Comparison of ENCODE assay signal across 17 mouse cellular contexts in genomic region chr2:128549561-128549960, GRCm38 (mm10). TPM values are rescaled to one million over a fixed set of nuclear protein-coding genes. Genes with fewer than 3 reads are reported as not detected.
DNase-seq lines count a peak whose midpoint lies in the region; ATAC-seq and TF ChIP-seq lines count a peak whose summit lies in the region.
"Had no signal": no experiment of that assay in that cellular context is flagged by ENCODE, and none has a peak within 500 bp of the region (broad histone marks: within the 10 kb centered on the region; RNA-seq: fewer than 3 reads in every experiment).

No protein-coding gene starts in this region.

- no peak overlapping the region for H3K4me3 ChIP-seq in hindbrain, embryonic 16.5 days (ENCODE audit: low read length)
- no peak overlapping the region for H3K4me3 ChIP-seq in hindbrain, embryonic 12.5 days
- H3K4me3 ChIP-seq in limb, embryonic 13.5 days, result no peak overlapping the region
- no peak overlapping the region for H3K4me3 ChIP-seq in forebrain, postnatal 0 days (ENCODE audit: low read depth, low read length)
- H3K4me3 ChIP-seq: erythroblast, embryonic 14.5 days; megakaryocyte, embryonic 14.5 days had no signal

- H3K9ac ChIP-seq in hindbrain, embryonic 16.5 days (ENCODE audit: low read depth, low read length), result no peak overlapping the region
- no peak overlapping the region for H3K9ac ChIP-seq in hindbrain, embryonic 12.5 days
- no peak overlapping the region for H3K9ac ChIP-seq in limb, embryonic 13.5 days
- no peak overlapping the region for H3K9ac ChIP-seq in forebrain, postnatal 0 days

- no peak overlapping the region for H3K4me2 ChIP-seq in hindbrain, embryonic 16.5 days (ENCODE audit: low read length)
- no peak overlapping the region for H3K4me2 ChIP-seq in hindbrain, embryonic 12.5 days (replicated peaks)
- H3K4me2 ChIP-seq in limb, embryonic 13.5 days (replicated peaks), result no peak overlapping the region
- no peak overlapping the region for H3K4me2 ChIP-seq in forebrain, postnatal 0 days (ENCODE audit: low read depth)

- peak; percentile 27 for DNase-seq in adrenal gland, adult 2 months
- no peak for DNase-seq in adrenal gland, postnatal 4 days (ENCODE audit: low spot score in 2 of 2)
- DNase-seq in 3T3-L1 (ENCODE audit: low read depth, low spot score), result peak; percentile 67
- DNase-seq in forebrain, postnatal 0 days, result no peak
- DNase-seq in cerebellum, postnatal 10 days, result no peak
- DNase-seq: cerebellum, adult 9-10 months; left cerebral cortex, postnatal 4 days; right cerebral cortex, postnatal 4 days; thymus, adult 18-20 months had no signal

- H3K27ac ChIP-seq in hindbrain, embryonic 16.5 days (ENCODE audit: low read depth, low read length), result no peak overlapping the region
- H3K27ac ChIP-seq in hindbrain, embryonic 12.5 days, result no peak overlapping the region
- peak overlapping the region; percentile 24; the same call in 1 of the 2 replicates for H3K27ac ChIP-seq in limb, embryonic 13.5 days
- H3K27ac ChIP-seq in forebrain, postnatal 0 days (ENCODE audit: low read depth, low read length), result no peak overlapping the region
- H3K27ac ChIP-seq: hindbrain, postnatal 0 days had no signal

- TF ChIP-seq CTCF in forebrain, postnatal 0 days (IDR thresholded peaks at IDR 0.05; ENCODE audit: low read depth), result no peak

- WGBS in hindbrain, embryonic 16.5 days, result 37% methylated on average over 7 of the region's 7 CpGs
- 49% methylated on average over 7 of the region's 7 CpGs for WGBS in hindbrain, embryonic 12.5 days
- 20% methylated on average over 7 of the region's 7 CpGs for WGBS in limb, embryonic 13.5 days
- WGBS in forebrain, postnatal 0 days, result 62% methylated on average over 7 of the region's 7 CpGs

- peak; percentile 48; the same call in 1 of the 2 replicates for ATAC-seq in hindbrain, embryonic 16.5 days
- ATAC-seq in hindbrain, embryonic 12.5 days (ENCODE audit: low FRiP score), result no peak
- peak; percentile 35; the same call in 1 of the 2 replicates for ATAC-seq in limb, embryonic 13.5 days (ENCODE audit: low FRiP score, low read depth)
- no peak for ATAC-seq in forebrain, postnatal 0 days
- ATAC-seq: hindbrain, postnatal 0 days had no signal

- peaks cover 6% of the 10 kb centered on the region for H3K4me1 ChIP-seq in hindbrain, embryonic 16.5 days (ENCODE audit: control insufficient read depth, insufficient read depth, low read depth, low read length)
- H3K4me1 ChIP-seq in hindbrain, embryonic 12.5 days, result peaks cover 13% of the 10 kb centered on the region
- H3K4me1 ChIP-seq in limb, embryonic 13.5 days, result peaks cover 41% of the 10 kb centered on the region
- H3K4me1 ChIP-seq in forebrain, postnatal 0 days (ENCODE audit: insufficient read depth), result no peaks in the 10 kb centered on the region

- H3K36me3 ChIP-seq in hindbrain, embryonic 16.5 days (ENCODE audit: control insufficient read depth, insufficient read depth, low read length), result no peaks in the 10 kb centered on the region
- no peaks in the 10 kb centered on the region for H3K36me3 ChIP-seq in hindbrain, embryonic 12.5 days
- no peaks in the 10 kb centered on the region for H3K36me3 ChIP-seq in limb, embryonic 13.5 days
- H3K36me3 ChIP-seq in forebrain, postnatal 0 days (ENCODE audit: insufficient read depth), result no peaks in the 10 kb centered on the region

- H3K9me3 ChIP-seq in hindbrain, embryonic 16.5 days (ENCODE audit: control insufficient read depth, low read length), result no peaks in the 10 kb centered on the region
- no peaks in the 10 kb centered on the region for H3K9me3 ChIP-seq in hindbrain, embryonic 12.5 days (replicated peaks)
- no peaks in the 10 kb centered on the region for H3K9me3 ChIP-seq in limb, embryonic 13.5 days
- H3K9me3 ChIP-seq in forebrain, postnatal 0 days (ENCODE audit: low read length), result no peaks in the 10 kb centered on the region

- H3K27me3 ChIP-seq in hindbrain, embryonic 16.5 days (replicated peaks; ENCODE audit: control insufficient read depth, insufficient read depth, low read length), result no peaks in the 10 kb centered on the region
- H3K27me3 ChIP-seq in hindbrain, embryonic 12.5 days, result no peaks in the 10 kb centered on the region
- no peaks in the 10 kb centered on the region for H3K27me3 ChIP-seq in limb, embryonic 13.5 days
- H3K27me3 ChIP-seq in forebrain, postnatal 0 days (ENCODE audit: insufficient read depth, low read length), result no peaks in the 10 kb centered on the region

RNA-seq across cellular contexts. Expression of gene Spdye4c, which starts 41.4 kb away (rescaled TPM):
- not detected for total RNA-seq in adrenal gland, adult 2 months (2021)
- not detected in 2 replicates for polyA plus RNA-seq in adrenal gland, adult 2 months (2012; rRNA removed)
- not detected for total RNA-seq in adrenal gland, postnatal 4 days (2021)
- polyA plus RNA-seq in hindbrain, embryonic 16.5 days (2015; fragmentation: Nextera tagmentation; extraction: Ambion mirVana), result not detected in 2 replicates
- not detected in 2 replicates for polyA plus RNA-seq in hindbrain, embryonic 12.5 days (2016; fragmentation: Nextera tagmentation; extraction: Ambion mirVana)
- not detected in 2 replicates for polyA plus RNA-seq in limb, embryonic 13.5 days (2015; fragmentation: Nextera tagmentation; extraction: Ambion mirVana)
- not detected in 2 replicates for total RNA-seq in forebrain, postnatal 0 days (2014; rRNA removed)
- not detected in 2 replicates for polyA plus RNA-seq in forebrain, postnatal 0 days (2015; fragmentation: Nextera tagmentation; extraction: Ambion mirVana)
- total RNA-seq: hindbrain, postnatal 0 days; layer of hippocampus, adult 8-10 months; left cerebral cortex, postnatal 4 days; MEL had no signal
- polyA plus RNA-seq: erythroblast, embryonic 14.5 days; hindbrain, postnatal 0 days had no signal

Comparison
In these comparisons a context has a peak if more than half of its experiments do, and no peak if none do; other contexts are left out.
1. DNase-seq: peak in adrenal gland, adult 2 months (single experiment) and 3T3-L1 (single experiment); none in adrenal gland, postnatal 4 days (0 of 2), forebrain, postnatal 0 days (single experiment) and cerebellum, postnatal 10 days (0 of 2).
2. ATAC-seq: peak in hindbrain, embryonic 16.5 days (single experiment) and limb, embryonic 13.5 days (single experiment); none in hindbrain, embryonic 12.5 days (single experiment) and forebrain, postnatal 0 days (single experiment).